Mouse (Mus musculus) liver, embryonic 14.5 days (tissue): ENCODE data around the gene Tia1. TPM values are rescaled to one million over a fixed set of nuclear protein-coding genes. Genes with fewer than 3 reads are reported as not detected.

Experiments
- ATAC-seq: fragments of 200-750 bp; cut with Nextera tagmentation; 2 replicates; pipeline ENCODE4 v1.8.0; 2017; ENCODE audit warnings: moderate number of reproducible peaks, mild to moderate bottlenecking, moderate library complexity; ENCODE audit not compliant: insufficient read depth
- DNase-seq, 3 experiments: peaks; one replicate each; pipeline ENCODE4 v3.0.0-alpha.2; 2012 to 2013; ENCODE audit warnings: low read depth in 3 of 3, low spot score in 3 of 3
- H3K27ac ChIP-seq: fragments of 300-500 bp; sonication (generic); 2 replicates; pipeline ENCODE4 v1.5.1; 2014; ENCODE audit warnings: moderate library complexity, mild to moderate bottlenecking, control low read depth, inconsistent platforms
- H3K27me3 ChIP-seq: fragments of 300-500 bp; sonication (generic); 2 replicates; pipeline ENCODE4 v1.6.1; 2014; ENCODE audit warnings: mild to moderate bottlenecking, low read length, moderate library complexity; ENCODE audit not compliant: control insufficient read depth, insufficient read depth
- H3K36me3 ChIP-seq: fragments of 300-500 bp; sonication (generic); replicated peaks from 2 replicates; pipeline ENCODE4 v1.6.1; 2014; ENCODE audit warnings: low read depth; ENCODE audit not compliant: control insufficient read depth, insufficient read depth
- H3K4me1 ChIP-seq, 2 experiments: fragments of 200-500 bp in 1 of 2; fragments of 300-500 bp in 1 of 2; sonication (generic) in 1 of 2; replicated peaks; 2 replicates each; pipeline ENCODE4 v1.6.1; 2012 to 2014; ENCODE audit warnings: antibody characterized with exemption in 1 of 2, inconsistent platforms in 1 of 2, low read length in 1 of 2; ENCODE audit not compliant: control insufficient read depth in 2 of 2, insufficient read depth in 2 of 2
- H3K4me2 ChIP-seq: fragments of 300-500 bp; sonication (generic); 2 replicates; pipeline ENCODE4 v1.6.1; 2014; ENCODE audit warnings: low read depth, mild to moderate bottlenecking, control low read depth, moderate library complexity
- H3K4me3 ChIP-seq, 2 experiments: fragments of 200-500 bp in 1 of 2; fragments of 300-500 bp in 1 of 2; sonication (generic) in 1 of 2; 2 replicates each; pipeline ENCODE4 v1.5.1; 2012 to 2014; ENCODE audit warnings: low read depth in 2 of 2, low read length in 2 of 2, mild to moderate bottlenecking in 2 of 2, control low read depth in 1 of 2, inconsistent platforms in 1 of 2, moderate library complexity in 1 of 2; ENCODE audit not compliant: insufficient read depth in 1 of 2
- H3K9ac ChIP-seq: fragments of 300-500 bp; sonication (generic); replicated peaks from 2 replicates; pipeline ENCODE4 v1.6.1; 2014; ENCODE audit warnings: mild to moderate bottlenecking, control low read depth, moderate library complexity
- H3K9me3 ChIP-seq: fragments of 300-500 bp; sonication (generic); 2 replicates; pipeline ENCODE4 v1.6.1; 2016; ENCODE audit warnings: low read length, mixed read lengths; ENCODE audit not compliant: control insufficient read depth
- CTCF ChIP-seq: IDR thresholded peaks from 2 replicates; pipeline ENCODE4 v1.5.1; 2016; ENCODE audit warnings: antibody characterized with exemption, low read depth, control low read depth
- EP300 ChIP-seq: IDR thresholded peaks from 2 replicates; pipeline ENCODE4 v1.6.1; 2016; ENCODE audit warnings: antibody characterized with exemption, low read depth
- WGBS: fragments of 180-500 bp; shearing (Covaris S2); extraction: QIAGEN DNeasy Blood & Tissue Kit; methylation state at CpG from one replicate; pipeline ENCODE4 v1.1.7; 2014; ENCODE audit not compliant: insufficient replicate concordance; 5-methylcytosine and 5-hydroxymethylcytosine counted together
- polyA plus RNA-seq, 2 experiments: library from polyadenylated mRNA; depleted of rRNA in 1 of 2; stranded (reverse) in 1 of 2; unstranded in 1 of 2; fragments of >200 nt; fragmentation: Nextera tagmentation in 1 of 2; extraction: Ambion mirVana in 1 of 2; gene quantifications; 2 replicates each; pipeline versions ENCODE4 v1.2.1 to v1.2.3; 2012 to 2014

The Tia1 gene
- polyA plus RNA-seq, 2 experiments = 14.7 to 16.9 TPM

DNA sequence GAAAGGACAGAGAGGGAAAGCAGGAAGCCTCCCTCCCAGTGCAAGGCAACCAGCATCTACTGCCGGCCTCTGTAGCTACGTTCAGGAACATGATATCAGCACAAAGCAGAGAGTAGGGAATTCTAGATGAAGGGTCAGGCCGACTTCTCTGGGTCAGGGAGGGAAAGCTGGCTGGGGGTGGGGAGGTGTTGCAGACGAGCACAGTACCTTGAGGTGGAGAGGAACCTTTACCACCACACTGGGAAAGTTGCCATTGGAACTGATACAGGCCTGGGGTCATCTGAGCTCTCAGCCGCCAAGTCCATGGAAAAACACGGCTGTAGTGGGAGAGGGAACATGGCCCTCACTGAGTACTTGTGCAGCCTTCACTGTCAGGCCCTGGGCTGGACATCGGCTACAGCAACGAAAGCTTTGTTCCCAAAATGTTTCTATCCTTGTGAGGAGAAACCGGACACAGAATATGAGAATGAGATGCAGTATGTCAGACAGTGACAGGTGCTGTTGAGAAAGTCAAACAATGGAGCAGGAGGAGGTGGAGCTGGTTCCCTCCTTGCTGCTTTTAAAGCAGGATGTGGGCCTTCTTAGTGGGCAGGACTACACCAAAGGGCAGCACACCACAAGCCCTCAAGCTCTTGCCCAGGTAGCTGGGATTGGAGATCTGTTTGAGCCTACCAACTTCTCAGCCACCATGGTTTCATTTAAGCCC lies 71.6 kb downstream of the Tia1 start:
- 60% methylated on average over 9 of the region's 9 CpGs for WGBS
- Histone ChIP-seq H3K4me1 (peaks cover 20 to 37% of the 10 kb centered on the region in 2 experiments), H3K4me2 (no peak overlapping the region), H3K27ac (no peak overlapping the region), H3K9me3 (no peaks in the 10 kb centered on the region), H3K27me3 (no peaks in the 10 kb centered on the region), H3K4me3 (no peak overlapping the region), H3K9ac (no peak overlapping the region), H3K36me3 (no peaks in the 10 kb centered on the region)
- DNase-seq (no peak), ATAC-seq (no peak)
- TF ChIP-seq CTCF (no peak), EP300 (no peak)

DNA sequence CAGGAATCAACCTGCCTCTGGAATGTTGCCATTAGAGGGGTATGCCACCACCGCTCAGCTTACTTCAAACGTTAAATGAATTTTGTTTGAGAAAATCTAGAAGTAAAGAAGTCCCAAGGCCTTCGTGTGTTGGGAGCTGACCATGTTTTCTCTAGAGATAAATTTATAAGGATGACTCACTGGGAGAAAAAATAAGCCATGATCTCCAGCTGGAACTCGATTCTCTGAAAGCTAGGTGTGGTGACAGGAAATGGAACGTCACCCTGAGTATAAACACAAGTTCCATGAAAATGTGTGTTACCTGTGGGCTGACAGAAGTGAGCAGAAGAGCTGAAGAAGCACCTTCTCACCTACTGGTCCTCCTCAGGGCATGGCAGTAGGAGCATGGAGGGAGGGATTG lies 72.9 kb downstream of the Tia1 start:
- no peak for DNase-seq
- TF ChIP-seq EP300 (no peak), CTCF (no peak)
- no peak overlapping the region for H3K27ac ChIP-seq

GRCm38 (mm10) chr6:86479311-86479710 lies 75.3 kb downstream of the Tia1 start:
- peaks cover 10 to 23% of the 10 kb centered on the region in 2 experiments; a peak in 3 of 4 replicates for H3K4me1 ChIP-seq
- H3K4me2 ChIP-seq = no peak overlapping the region
- H3K36me3 ChIP-seq = no peaks in the 10 kb centered on the region
- TF ChIP-seq CTCF = no peak
- no peak for TF ChIP-seq EP300
- H3K9me3 ChIP-seq = no peaks in the 10 kb centered on the region
- WGBS = 67% methylated on average over 3 of the region's 3 CpGs
- no peak for DNase-seq
- H3K27ac ChIP-seq = no peak overlapping the region
- H3K9ac ChIP-seq = no peak overlapping the region
- no peaks in the 10 kb centered on the region for H3K27me3 ChIP-seq
- H3K4me3 ChIP-seq = no peak overlapping the region
- 0 out of 2 replicates have a peak, but pooled peaks have one; percentile 20 for ATAC-seq

More for the DNA sequence above, 72.9 kb downstream of the Tia1 start:
- Histone ChIP-seq H3K9ac (no peak overlapping the region), H3K9me3 (no peaks in the 10 kb centered on the region), H3K27me3 (no peaks in the 10 kb centered on the region), H3K36me3 (no peaks in the 10 kb centered on the region), H3K4me3 (no peak overlapping the region), H3K4me1 (peaks cover 19 to 36% of the 10 kb centered on the region in 2 experiments), H3K4me2 (no peak overlapping the region)
- 72% methylated on average over 5 of the region's 5 CpGs for WGBS
- ATAC-seq = no peak

GRCm38 (mm10) chr6:86479816-86480188 lies 75.8 kb downstream of the Tia1 start:
- H3K9me3 ChIP-seq = no peaks in the 10 kb centered on the region
- no peak overlapping the region for H3K27ac ChIP-seq
- no peak for DNase-seq

GRCm38 (mm10) chr6:86480189-86480831 lies 76.3 kb downstream of the Tia1 start:
- Histone ChIP-seq H3K36me3 (no peaks in the 10 kb centered on the region), H3K27me3 (no peaks in the 10 kb centered on the region), H3K27ac (no peak overlapping the region), H3K9ac (no peak overlapping the region), H3K9me3 (no peaks in the 10 kb centered on the region), H3K4me1 (peaks cover 10 to 23% of the 10 kb centered on the region in 2 experiments; a peak in 3 of 4 replicates), H3K4me3 (no peak overlapping the region), H3K4me2 (peak overlapping the region; percentile 30)
- TF ChIP-seq CTCF = no peak
- WGBS = 30% methylated on average over 9 of the region's 9 CpGs
- ATAC-seq (no peak), DNase-seq (no peak)

More at GRCm38 (mm10) chr6:86479816-86480188, 75.8 kb downstream of the Tia1 start:
- Histone ChIP-seq H3K36me3 (no peaks in the 10 kb centered on the region), H3K4me3 (no peak overlapping the region), H3K4me2 (peak overlapping the region; percentile 30), H3K9ac (no peak overlapping the region), H3K27me3 (no peaks in the 10 kb centered on the region), H3K4me1 (peaks cover 10 to 23% of the 10 kb centered on the region in 2 experiments; a peak in 3 of 4 replicates)
- TF ChIP-seq EP300 = no peak
- no peak for TF ChIP-seq CTCF
- no peak for ATAC-seq
